Mouse (Mus musculus) urinary bladder, adult 18-20 months (tissue): Measurements from ENCODE around the gene Klhl2.

Experiments
- DNase-seq, 2 experiments: peaks; one replicate each; pipeline ENCODE4 v3.0.0; 2022; ENCODE audit warnings: low spot score in 2 of 2, mixed read lengths in 2 of 2

Klhl2 gene

GRCm38 (mm10) chr8:64769586-64769985 is 80.2 kb downstream of the Klhl2 start:
- DNase-seq: no peak

GRCm38 (mm10) chr8:64768645-64769044 is 81.2 kb downstream of the Klhl2 start:
- no peak for DNase-seq

GRCm38 (mm10) chr8:64767047-64767446 is 82.8 kb downstream of the Klhl2 start:
- no peak for DNase-seq

GRCm38 (mm10) chr8:64764075-64764474 is 85.7 kb downstream of the Klhl2 start:
- DNase-seq: no peak

- no peak for DNase-seq
Observed at GRCm38 (mm10) chr8:64762751-64763150, 87.1 kb downstream of the Klhl2 start.

- no peak for DNase-seq
Observed at GRCm38 (mm10) chr8:64761430-64761829, 88.4 kb downstream of the Klhl2 start.

GRCm38 (mm10) chr8:64757956-64758355 is 91.9 kb downstream of the Klhl2 start:
- no peak for DNase-seq

- no peak for DNase-seq
Observed at GRCm38 (mm10) chr8:64746215-64747058, 103.4 kb downstream of the Klhl2 start.

GRCm38 (mm10) chr8:64740547-64741211 is 109.1 kb downstream of the Klhl2 start:
- no peak for DNase-seq

GRCm38 (mm10) chr8:64738916-64739315 is 110.9 kb downstream of the Klhl2 start:
- DNase-seq: no peak

GRCm38 (mm10) chr8:64736767-64737323 is 113.0 kb downstream of the Klhl2 start:
- DNase-seq: no peak

GRCm38 (mm10) chr8:64735161-64735560 is 114.7 kb downstream of the Klhl2 start:
- DNase-seq: no peak

- DNase-seq: peak; percentile 78 to 96
Observed at GRCm38 (mm10) chr8:64733271-64733943, 116.4 kb downstream of the Klhl2 start, which contains the start of gene Msmo1. TSS of gene Msmo1 (minus strand) at chr8:64733792.

- DNase-seq: no peak
Observed at GRCm38 (mm10) chr8:64732596-64732995, 117.2 kb downstream of the Klhl2 start.

- DNase-seq: no peak
Observed at GRCm38 (mm10) chr8:64728156-64728555, 121.7 kb downstream of the Klhl2 start.

- peak; percentile 37 to 43 for DNase-seq
Observed at GRCm38 (mm10) chr8:64726190-64726695, 123.6 kb downstream of the Klhl2 start.

- DNase-seq: no peak
Observed at GRCm38 (mm10) chr8:64723206-64723605, 126.6 kb downstream of the Klhl2 start.

- no peak for DNase-seq
Observed at GRCm38 (mm10) chr8:64717868-64718267, 131.9 kb downstream of the Klhl2 start.

GRCm38 (mm10) chr8:64712499-64712898 is 137.3 kb downstream of the Klhl2 start:
- no peak for DNase-seq

- DNase-seq: no peak
Observed at GRCm38 (mm10) chr8:64711544-64711943, 138.3 kb downstream of the Klhl2 start.

GRCm38 (mm10) chr8:64707481-64707880 is 142.3 kb downstream of the Klhl2 start:
- DNase-seq: no peak

- DNase-seq: no peak
Observed at GRCm38 (mm10) chr8:64703191-64703590, 146.6 kb downstream of the Klhl2 start.
